Mouse (Mus musculus): ENCODE results near the gene Ssrp1. TPM values are rescaled to one million over a fixed set of nuclear protein-coding genes. Genes with fewer than 3 reads are reported as not detected.

Ssrp1 gene
- total and polyA plus RNA-seq, 2 experiments, result 39.1 to 48.9 TPM

DNA sequence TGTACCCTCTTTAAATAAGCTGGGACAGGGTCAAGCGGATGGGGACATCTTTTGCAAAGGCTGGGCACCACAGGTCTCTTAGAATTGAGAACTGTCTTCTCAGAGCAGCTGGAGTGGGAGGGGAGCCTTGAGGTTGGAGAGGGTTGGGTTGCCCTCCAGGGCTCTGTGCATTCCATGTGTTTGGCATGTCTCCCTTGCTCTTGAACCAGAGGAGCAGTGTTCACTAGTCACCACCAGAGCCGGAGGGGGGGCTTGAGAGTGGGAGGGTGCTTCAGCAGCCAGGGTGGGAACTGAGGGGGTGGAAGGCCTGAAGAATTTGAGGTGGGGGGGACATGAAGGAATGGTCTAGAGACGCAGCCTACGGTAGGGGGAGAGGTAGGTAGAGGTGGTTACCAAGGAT, 12.2 kb downstream of the Ssrp1 start:
- H3K4me1 ChIP-seq (ENCODE audit: control insufficient read depth, insufficient read depth, low read length), result peaks cover 5% of the 10 kb centered on the region
- WGBS, result 86% methylated on average over 4 of the region's 4 CpGs

DNA sequence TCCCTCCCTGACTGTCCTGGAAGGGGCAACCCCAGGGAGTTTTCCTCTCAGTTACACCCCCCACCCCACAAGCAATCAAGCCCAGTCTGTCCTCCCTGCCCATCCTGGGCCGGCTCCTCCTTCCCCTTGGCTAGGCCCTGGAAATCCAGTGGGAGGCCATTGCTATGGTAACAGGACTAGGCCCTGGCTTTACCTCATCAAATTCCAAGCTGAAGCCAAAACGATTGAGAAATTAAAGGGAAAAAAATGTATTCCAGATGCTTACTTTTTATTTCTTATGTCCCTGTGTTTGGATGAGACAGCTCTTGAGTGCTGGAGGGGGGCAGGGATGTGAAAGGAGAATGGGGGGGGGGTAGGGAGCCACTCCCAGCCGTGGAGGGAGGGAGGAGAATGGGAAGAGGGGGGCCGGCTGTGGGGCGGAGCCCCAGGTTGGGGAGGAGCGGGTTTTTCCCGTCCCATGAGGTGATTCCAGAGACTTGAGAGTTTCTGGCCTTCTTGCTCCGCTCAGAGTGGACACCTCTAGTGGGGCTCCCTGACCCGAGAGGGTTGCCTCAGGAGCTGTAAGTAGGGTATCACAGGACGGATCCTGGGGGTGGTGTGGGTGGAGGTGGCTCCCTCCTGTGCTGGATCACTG, 13.1 kb downstream of the Ssrp1 start:
- 0 out of 2 replicates have a peak overlapping the region, but pooled peaks have one; percentile 43 for H3K9ac ChIP-seq (ENCODE audit: low read depth, low read length)
- peak overlapping the region; percentile 39 for H3K4me3 ChIP-seq (ENCODE audit: insufficient read depth, low read depth, low read length)
- H3K27me3 ChIP-seq (ENCODE audit: control insufficient read depth, insufficient read depth, low read length), result no peaks in the 10 kb centered on the region
- 37% methylated on average over 10 of the region's 10 CpGs for WGBS
- TF ChIP-seq POLR2A (IDR thresholded peaks at IDR 0.05; ENCODE audit: extremely low read depth, insufficient read depth, low read length) (no peak), CTCF (IDR thresholded peaks at IDR 0.05; ENCODE audit: low read depth, low read length) (no peak)
- DNase-seq (ENCODE audit: extremely low read depth, low read depth, low spot score), result peak; percentile 58
- peaks cover 5% of the 10 kb centered on the region; the same call in 1 of the 2 replicates for H3K79me2 ChIP-seq (ENCODE audit: control insufficient read depth, insufficient read depth, low read length)
- H3K27ac ChIP-seq (replicated peaks; ENCODE audit: insufficient read depth, low read depth, low read length), result peak overlapping the region; percentile 6
- peaks cover 16% of the 10 kb centered on the region; the same call in 1 of the 2 replicates for H3K36me3 ChIP-seq (ENCODE audit: control insufficient read depth, insufficient read depth, low read length)
- peaks cover 5% of the 10 kb centered on the region for H3K4me1 ChIP-seq (ENCODE audit: control insufficient read depth, insufficient read depth, low read length)

More for the DNA sequence above, 12.2 kb downstream of the Ssrp1 start:
- Histone ChIP-seq H3K4me3 (ENCODE audit: insufficient read depth, low read depth, low read length) (no peak overlapping the region), H3K79me2 (ENCODE audit: control insufficient read depth, insufficient read depth, low read length) (peaks cover 5% of the 10 kb centered on the region; the same call in 1 of the 2 replicates), H3K27ac (replicated peaks; ENCODE audit: insufficient read depth, low read depth, low read length) (no peak overlapping the region), H3K27me3 (ENCODE audit: control insufficient read depth, insufficient read depth, low read length) (no peaks in the 10 kb centered on the region), H3K9ac (ENCODE audit: low read depth, low read length) (no peak overlapping the region), H3K36me3 (ENCODE audit: control insufficient read depth, insufficient read depth, low read length) (peaks cover 11% of the 10 kb centered on the region; the same call in 1 of the 2 replicates)
- DNase-seq (ENCODE audit: extremely low read depth, low read depth, low spot score), result no peak
- no peak for TF ChIP-seq CTCF (IDR thresholded peaks at IDR 0.05; ENCODE audit: low read depth, low read length)
- TF ChIP-seq POLR2A (IDR thresholded peaks at IDR 0.05; ENCODE audit: extremely low read depth, insufficient read depth, low read length), result no peak

DNA sequence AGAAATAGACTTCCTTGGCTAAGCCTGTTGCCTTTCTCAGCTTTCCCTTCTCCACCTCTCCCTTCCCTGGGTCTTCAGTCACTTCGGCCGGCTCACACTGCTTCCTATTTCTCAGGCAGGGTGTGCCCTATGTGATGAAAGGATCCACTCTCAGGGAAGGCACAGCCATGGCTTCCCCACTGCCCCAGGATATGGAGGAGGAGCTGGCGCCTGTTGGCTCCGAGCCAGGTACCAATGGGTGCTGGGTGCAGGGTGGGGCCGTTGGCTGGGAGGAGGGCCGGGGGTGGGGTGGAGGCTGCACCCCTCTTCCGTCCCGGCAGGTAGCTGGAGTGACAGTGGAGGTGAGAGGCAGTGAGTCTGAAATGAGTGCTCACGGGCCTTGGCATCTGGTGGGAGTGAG, 13.7 kb downstream of the Ssrp1 start:
- DNase-seq (ENCODE audit: extremely low read depth, low read depth, low spot score), result no peak
- peaks cover 5% of the 10 kb centered on the region for H3K4me1 ChIP-seq (ENCODE audit: control insufficient read depth, insufficient read depth, low read length)
- TF ChIP-seq POLR2A (IDR thresholded peaks at IDR 0.05; ENCODE audit: extremely low read depth, insufficient read depth, low read length) (no peak), CTCF (IDR thresholded peaks at IDR 0.05; ENCODE audit: low read depth, low read length) (no peak)
- H3K27ac ChIP-seq (replicated peaks; ENCODE audit: insufficient read depth, low read depth, low read length), result peak overlapping the region; percentile 6
- peaks cover 17% of the 10 kb centered on the region; the same call in 1 of the 2 replicates for H3K36me3 ChIP-seq (ENCODE audit: control insufficient read depth, insufficient read depth, low read length)
- peak overlapping the region; percentile 39 for H3K4me3 ChIP-seq (ENCODE audit: insufficient read depth, low read depth, low read length)
- 45% methylated on average over 9 of the region's 9 CpGs for WGBS
- H3K79me2 ChIP-seq (ENCODE audit: control insufficient read depth, insufficient read depth, low read length), result peaks cover 5% of the 10 kb centered on the region; the same call in 1 of the 2 replicates
- no peaks in the 10 kb centered on the region for H3K27me3 ChIP-seq (ENCODE audit: control insufficient read depth, insufficient read depth, low read length)
- no peak overlapping the region for H3K9ac ChIP-seq (ENCODE audit: low read depth, low read length)

DNA sequence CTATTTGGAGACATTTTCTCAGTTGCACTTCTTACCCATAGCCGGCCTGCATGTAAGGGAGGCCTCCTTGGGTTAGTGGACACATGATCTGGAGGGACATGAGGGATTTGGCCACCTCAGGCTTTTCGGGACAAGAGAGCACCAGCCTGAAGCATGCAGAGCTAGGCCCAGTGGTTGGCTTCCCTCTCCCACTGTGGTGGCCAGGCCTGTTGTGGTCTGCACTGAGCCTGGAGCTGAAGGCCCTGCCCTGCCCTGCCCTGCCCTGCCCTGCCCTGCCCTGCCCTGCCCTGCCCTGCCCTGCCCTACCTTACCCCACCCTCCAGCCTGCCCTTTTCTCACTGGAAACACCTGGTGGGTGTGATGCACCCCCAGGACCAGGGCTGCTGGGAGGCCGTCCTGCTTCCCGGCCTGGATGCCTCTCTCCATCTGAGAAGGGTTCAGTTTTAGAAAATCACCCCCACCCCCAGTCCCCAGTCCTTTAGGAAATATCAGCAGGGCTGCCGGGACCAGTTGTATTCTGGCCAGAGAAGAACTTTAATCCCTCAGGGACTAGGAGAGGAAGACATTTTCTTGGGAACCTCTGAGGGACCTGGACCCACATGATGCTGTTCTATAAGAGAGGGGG, 16.3 kb downstream of the Ssrp1 start:
- H3K27ac ChIP-seq (replicated peaks; ENCODE audit: insufficient read depth, low read depth, low read length), result no peak overlapping the region
- peaks cover 12% of the 10 kb centered on the region; the same call in 1 of the 2 replicates for H3K36me3 ChIP-seq (ENCODE audit: control insufficient read depth, insufficient read depth, low read length)
- no peaks in the 10 kb centered on the region for H3K27me3 ChIP-seq (ENCODE audit: control insufficient read depth, insufficient read depth, low read length)
- whole genome bisulfite sequencing, result 91% methylated on average over 5 of the region's 5 CpGs
- DNase-seq (ENCODE audit: extremely low read depth, low read depth, low spot score), result no peak
- no peak overlapping the region; the same call in 1 of the 2 replicates for H3K9ac ChIP-seq (ENCODE audit: low read depth, low read length)
- no peak for TF ChIP-seq POLR2A (IDR thresholded peaks at IDR 0.05; ENCODE audit: extremely low read depth, insufficient read depth, low read length)
- no peak for TF ChIP-seq CTCF (IDR thresholded peaks at IDR 0.05; ENCODE audit: low read depth, low read length)
- H3K79me2 ChIP-seq (ENCODE audit: control insufficient read depth, insufficient read depth, low read length), result peaks cover 5% of the 10 kb centered on the region; the same call in 1 of the 2 replicates
- no peak overlapping the region for H3K4me3 ChIP-seq (ENCODE audit: insufficient read depth, low read depth, low read length)
- peaks cover 5% of the 10 kb centered on the region for H3K4me1 ChIP-seq (ENCODE audit: control insufficient read depth, insufficient read depth, low read length)

DNA sequence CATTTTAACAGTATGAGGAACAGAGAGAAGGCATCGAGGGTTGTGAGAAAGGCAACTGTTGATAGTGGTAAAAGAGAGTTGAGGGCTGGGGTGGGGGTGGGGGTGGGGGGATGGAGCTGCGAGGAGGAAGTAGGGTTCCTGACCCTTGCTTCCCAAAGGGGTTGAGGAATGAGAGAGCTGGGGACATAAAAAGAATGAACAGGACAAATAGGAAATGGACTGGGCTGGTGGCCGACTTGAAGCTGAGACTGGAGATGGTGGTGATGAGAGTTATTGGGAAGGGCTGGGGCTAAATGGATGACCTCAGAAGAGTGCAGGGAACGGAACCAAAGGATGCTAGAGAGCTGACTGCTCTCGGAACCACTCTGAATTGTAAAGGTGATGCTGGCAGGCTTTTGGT, 19.7 kb downstream of the Ssrp1 start:
- 66% methylated on average over 5 of the region's 5 CpGs for WGBS
- Histone ChIP-seq H3K4me1 (ENCODE audit: control insufficient read depth, insufficient read depth, low read length) (peaks cover 7% of the 10 kb centered on the region), H3K79me2 (ENCODE audit: control insufficient read depth, insufficient read depth, low read length) (peaks cover 5% of the 10 kb centered on the region; the same call in 1 of the 2 replicates), H3K27ac (replicated peaks; ENCODE audit: insufficient read depth, low read depth, low read length) (no peak overlapping the region), H3K36me3 (ENCODE audit: control insufficient read depth, insufficient read depth, low read length) (peaks cover 15% of the 10 kb centered on the region; the same call in 1 of the 2 replicates), H3K9ac (ENCODE audit: low read depth, low read length) (no peak overlapping the region), H3K4me3 (ENCODE audit: insufficient read depth, low read depth, low read length) (no peak overlapping the region), H3K27me3 (ENCODE audit: control insufficient read depth, insufficient read depth, low read length) (no peaks in the 10 kb centered on the region)
- no peak for DNase-seq (ENCODE audit: extremely low read depth, low read depth, low spot score)
- no peak for TF ChIP-seq CTCF (IDR thresholded peaks at IDR 0.05; ENCODE audit: low read depth, low read length)
- no peak for TF ChIP-seq POLR2A (IDR thresholded peaks at IDR 0.05; ENCODE audit: extremely low read depth, insufficient read depth, low read length)
